Mouse (Mus musculus): ENCODE data around the gene Fam166b. TPM values are rescaled to one million over a fixed set of nuclear protein-coding genes. Genes with fewer than 3 reads are reported as not detected.

The Fam166b gene
- polyA plus RNA-seq, 1 experiment from 2014 or later = 1.3 TPM

DNA sequence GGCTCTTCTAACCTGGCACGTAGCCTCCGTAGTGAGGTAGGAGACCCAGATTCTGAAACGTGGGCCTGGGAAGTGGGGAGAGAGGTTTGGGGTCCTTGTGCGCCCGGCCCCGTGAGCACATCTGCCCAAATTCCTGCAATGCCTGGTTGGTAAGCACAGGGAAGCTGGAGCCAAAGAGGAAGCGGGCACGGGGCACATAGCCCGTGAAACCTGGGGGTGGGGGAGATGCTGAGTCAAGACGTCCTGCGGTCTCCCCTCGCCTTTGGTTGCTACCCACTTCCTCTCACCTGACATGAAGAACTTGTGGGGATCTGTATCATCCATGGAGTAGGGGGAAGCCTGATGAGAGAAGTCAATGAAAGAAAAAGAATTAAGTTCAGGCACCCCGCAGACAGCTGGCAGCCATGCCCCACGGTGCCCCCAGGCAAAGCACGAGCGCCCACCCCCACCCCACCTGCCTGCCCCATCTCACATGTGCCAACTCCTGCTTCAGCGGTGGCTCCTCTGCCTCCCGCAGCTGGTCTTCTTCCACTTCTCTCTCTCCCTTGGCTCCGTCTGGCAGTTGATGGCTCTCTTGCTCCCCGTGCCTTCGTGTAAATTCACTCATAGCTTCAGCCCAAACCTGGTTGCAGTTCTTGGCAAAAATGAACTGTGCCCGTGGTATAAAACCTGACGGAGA is 1.3 kb downstream of the Fam166b start:
- ATAC-seq (ENCODE audit: low FRiP score) = no peak
- Histone ChIP-seq H3K27me3 (peaks cover 72% of the 10 kb centered on the region), H3K9me3 (replicated peaks) (no peaks in the 10 kb centered on the region), H3K36me3 (peaks cover 43% of the 10 kb centered on the region), H3K27ac (no peak overlapping the region), H3K4me3 (no peak overlapping the region), H3K4me1 (peaks cover 30% of the 10 kb centered on the region), H3K4me2 (replicated peaks) (no peak overlapping the region; the same call in 1 of the 2 replicates), H3K9ac (peak overlapping the region; percentile 41; the same call in 1 of the 2 replicates)
- 24% methylated on average over 23 of the region's 23 CpGs for WGBS

DNA sequence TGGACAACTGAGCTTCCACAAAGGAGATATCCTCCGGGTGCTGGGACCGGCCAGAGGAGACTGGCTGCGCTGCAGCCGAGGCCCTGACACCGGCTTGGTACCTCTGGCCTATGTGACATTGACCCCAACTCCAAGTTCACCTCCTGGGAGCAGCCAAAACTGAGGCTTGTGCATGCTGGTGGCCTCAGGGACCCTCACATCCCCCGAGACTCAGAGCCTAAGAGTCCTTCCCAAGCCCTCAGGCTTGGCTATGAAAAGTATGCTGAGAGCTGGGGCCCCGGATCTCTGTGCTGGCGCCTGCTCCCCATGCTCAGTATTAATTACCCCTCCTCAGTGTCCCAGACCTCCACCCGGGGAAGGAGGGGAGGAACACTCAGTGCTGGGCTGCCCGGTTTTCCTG is 2.4 kb downstream of the Fam166b start:
- peaks cover 54% of the 10 kb centered on the region for H3K36me3 ChIP-seq
- WGBS = 43% methylated on average over 10 of the region's 10 CpGs
- H3K4me1 ChIP-seq = peaks cover 30% of the 10 kb centered on the region
- no peak overlapping the region for H3K4me3 ChIP-seq
- H3K9ac ChIP-seq = no peak overlapping the region
- H3K4me2 ChIP-seq (replicated peaks) = no peak overlapping the region
- ATAC-seq (ENCODE audit: low FRiP score) = no peak
- H3K9me3 ChIP-seq (replicated peaks) = no peaks in the 10 kb centered on the region
- H3K27ac ChIP-seq = no peak overlapping the region
- peaks cover 80% of the 10 kb centered on the region for H3K27me3 ChIP-seq

DNA sequence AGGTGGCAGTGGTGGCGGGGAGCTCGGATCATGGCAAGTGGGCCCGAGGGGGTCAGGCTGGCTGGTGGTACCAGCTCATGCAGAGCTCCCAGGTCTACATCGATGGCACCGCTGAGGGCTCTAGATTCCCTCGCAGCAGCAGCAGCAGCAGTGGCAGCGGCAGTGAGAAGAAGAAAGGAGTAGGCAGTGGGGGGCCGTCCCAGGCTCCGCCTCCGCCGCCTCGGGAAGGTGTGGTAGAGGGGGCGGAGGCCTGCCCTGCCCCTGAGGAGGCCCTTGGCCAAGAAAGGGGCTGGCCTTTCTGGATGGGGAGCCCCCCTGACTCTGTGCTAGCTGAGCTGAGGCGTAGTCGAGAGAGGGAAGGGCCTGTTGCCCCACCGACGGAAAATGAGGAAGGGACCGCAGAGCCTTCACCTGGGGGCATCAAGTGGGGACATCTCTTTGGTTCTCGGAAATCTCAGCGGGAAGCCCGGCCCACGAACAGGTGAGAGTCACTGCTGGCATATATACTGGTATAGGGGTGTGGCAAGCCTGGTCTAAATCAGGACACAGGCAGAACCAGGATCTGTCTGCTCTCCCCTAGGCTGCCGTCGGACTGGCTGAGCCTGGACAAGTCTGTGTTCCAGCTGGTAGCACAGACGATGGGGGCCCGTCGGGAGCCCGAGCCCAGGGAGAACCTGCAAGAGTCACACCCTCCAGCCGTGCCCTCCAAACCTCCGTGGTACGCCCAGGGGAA is 3.1 kb downstream of the Fam166b start:
- H3K4me2 ChIP-seq (replicated peaks) = no peak overlapping the region; the same call in 1 of the 2 replicates
- H3K36me3 ChIP-seq = peaks cover 57% of the 10 kb centered on the region
- 23% methylated on average over 31 of the region's 31 CpGs for WGBS
- no peak for ATAC-seq (ENCODE audit: low FRiP score)
- H3K4me1 ChIP-seq = peaks cover 30% of the 10 kb centered on the region
- no peak overlapping the region for H3K4me3 ChIP-seq
- H3K27me3 ChIP-seq = peaks cover 80% of the 10 kb centered on the region
- peak overlapping the region; percentile 51; the same call in 1 of the 2 replicates for H3K9ac ChIP-seq
- no peak overlapping the region for H3K27ac ChIP-seq
- H3K9me3 ChIP-seq (replicated peaks) = no peaks in the 10 kb centered on the region

DNA sequence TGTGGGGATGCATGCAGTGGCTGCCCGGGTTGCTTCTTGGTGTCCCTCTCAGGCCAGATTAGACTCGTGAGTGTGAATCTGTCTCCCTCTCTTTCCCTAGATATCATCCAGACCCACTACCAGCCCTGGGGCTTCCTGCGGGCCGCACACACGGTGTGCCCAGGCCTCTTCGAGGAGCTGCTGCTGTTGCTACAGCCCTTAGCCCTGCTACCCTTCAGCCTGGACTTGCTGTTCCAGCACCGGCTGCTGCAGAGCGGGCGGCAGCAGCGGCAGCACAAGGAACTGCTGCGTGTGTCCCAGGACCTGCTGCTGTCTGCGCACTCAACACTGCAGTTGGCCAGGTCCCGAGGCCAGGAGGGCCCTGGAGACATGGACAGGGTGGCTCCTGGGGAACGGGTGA is 3.7 kb downstream of the Fam166b start:
- 21% methylated on average over 14 of the region's 14 CpGs for WGBS
- no peak for ATAC-seq (ENCODE audit: low FRiP score)
- Histone ChIP-seq H3K4me2 (replicated peaks) (no peak overlapping the region; the same call in 1 of the 2 replicates), H3K9ac (peak overlapping the region; percentile 51; the same call in 1 of the 2 replicates), H3K36me3 (peaks cover 57% of the 10 kb centered on the region), H3K27me3 (peaks cover 78% of the 10 kb centered on the region), H3K27ac (no peak overlapping the region), H3K4me1 (peaks cover 31% of the 10 kb centered on the region), H3K4me3 (no peak overlapping the region), H3K9me3 (replicated peaks) (no peaks in the 10 kb centered on the region)

DNA sequence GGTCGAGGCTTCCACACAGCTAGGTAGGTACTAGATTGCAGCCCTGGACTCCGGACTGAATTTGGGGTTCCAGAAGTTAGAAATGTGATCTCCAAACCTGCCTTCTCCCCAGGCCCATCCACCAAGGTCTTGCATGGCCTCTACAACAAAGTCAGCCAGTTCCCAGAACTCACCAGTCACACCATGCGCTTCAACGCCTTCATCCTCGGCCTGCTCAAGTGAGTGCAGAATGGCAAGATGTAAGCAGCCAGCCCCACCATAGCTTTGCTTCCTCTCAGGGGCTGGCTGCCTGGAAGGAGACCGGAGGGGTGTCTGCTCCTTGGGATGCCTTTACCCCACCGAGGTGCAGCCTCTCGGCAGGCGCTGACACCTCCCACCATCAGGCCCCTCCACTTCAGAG is 4.9 kb downstream of the Fam166b start:
- Histone ChIP-seq H3K27ac (no peak overlapping the region), H3K4me3 (no peak overlapping the region), H3K4me1 (peaks cover 35% of the 10 kb centered on the region), H3K27me3 (peaks cover 72% of the 10 kb centered on the region), H3K9me3 (replicated peaks) (no peaks in the 10 kb centered on the region), H3K36me3 (peaks cover 64% of the 10 kb centered on the region), H3K4me2 (replicated peaks) (no peak overlapping the region), H3K9ac (no peak overlapping the region)
- no peak for ATAC-seq (ENCODE audit: low FRiP score)
- WGBS = 81% methylated on average over 9 of the region's 9 CpGs

DNA sequence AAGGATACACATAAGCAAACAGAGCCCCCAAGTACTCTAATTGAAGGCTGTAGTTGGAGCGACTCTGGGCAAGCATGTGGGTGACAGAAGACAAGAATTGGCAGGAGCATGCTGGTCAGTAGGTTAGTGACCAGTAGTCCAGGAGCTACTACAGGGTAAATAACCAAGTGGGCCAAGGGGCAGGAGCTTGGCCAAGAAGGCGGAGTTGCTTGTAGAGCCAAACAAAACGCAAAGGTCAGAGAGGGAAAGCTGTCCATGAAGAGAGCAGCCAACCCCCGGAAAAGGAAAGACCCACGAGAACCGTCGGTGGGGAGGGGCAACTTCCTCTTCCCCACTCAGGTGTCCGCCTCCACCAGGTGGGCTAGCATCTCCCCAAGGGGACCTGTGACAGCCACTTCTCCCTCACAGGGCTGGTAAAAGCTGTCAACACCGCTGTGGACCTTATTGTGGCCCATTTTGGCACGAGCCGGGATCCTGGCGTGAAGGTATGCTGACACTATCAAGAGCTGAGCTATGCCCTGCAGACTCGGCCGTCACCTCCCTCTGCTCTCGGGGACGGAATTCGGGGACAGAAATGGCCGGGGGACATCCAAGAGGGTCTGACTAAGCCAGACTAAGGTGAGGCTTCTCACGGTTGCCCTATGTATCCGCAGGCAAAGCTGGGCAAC is 5.5 kb downstream of the Fam166b start:
- H3K4me2 ChIP-seq (replicated peaks) = no peak overlapping the region
- peaks cover 65% of the 10 kb centered on the region for H3K27me3 ChIP-seq
- no peak overlapping the region for H3K9ac ChIP-seq
- ATAC-seq (ENCODE audit: low FRiP score) = no peak
- H3K4me3 ChIP-seq = no peak overlapping the region
- no peak overlapping the region for H3K27ac ChIP-seq
- 93% methylated on average over 20 of the region's 20 CpGs for WGBS
- peaks cover 69% of the 10 kb centered on the region for H3K36me3 ChIP-seq
- peaks cover 32% of the 10 kb centered on the region for H3K4me1 ChIP-seq
- no peaks in the 10 kb centered on the region for H3K9me3 ChIP-seq (replicated peaks)

DNA sequence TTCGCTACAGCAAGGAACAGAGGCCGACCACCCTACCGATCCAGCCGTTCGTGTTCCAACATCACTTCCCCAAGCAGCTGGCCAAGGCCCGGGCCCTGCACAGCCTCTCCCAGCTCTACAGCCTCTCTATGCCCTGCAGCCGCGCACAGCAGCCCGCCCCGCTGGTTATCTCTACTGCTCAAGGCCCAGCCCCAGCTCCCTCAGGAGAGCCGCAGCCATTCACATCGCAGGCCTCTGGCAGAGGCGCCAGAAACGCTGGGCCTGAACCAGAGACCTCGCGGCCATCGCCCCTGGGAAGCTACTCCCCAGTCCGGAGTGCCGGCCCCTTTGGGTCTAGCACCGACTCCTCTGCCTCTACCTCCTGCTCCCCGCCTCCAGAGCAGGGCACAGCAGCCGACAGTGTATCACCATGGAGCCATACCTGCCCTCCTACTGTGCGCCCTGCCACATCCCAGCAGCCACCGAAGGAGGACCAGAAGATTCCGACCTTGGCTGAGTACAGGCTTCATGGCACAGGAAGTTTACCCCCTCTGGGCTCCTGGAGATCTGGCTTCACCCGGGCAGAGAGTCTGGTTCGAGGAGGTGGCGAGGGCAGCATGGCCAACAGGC is 7.2 kb downstream of the Fam166b start:
- Histone ChIP-seq H3K4me2 (replicated peaks) (no peak overlapping the region), H3K4me1 (peaks cover 18% of the 10 kb centered on the region; the same call in 1 of the 2 replicates), H3K27me3 (peaks cover 48% of the 10 kb centered on the region), H3K4me3 (no peak overlapping the region), H3K27ac (no peak overlapping the region), H3K9ac (no peak overlapping the region), H3K9me3 (replicated peaks) (no peaks in the 10 kb centered on the region), H3K36me3 (peaks cover 74% of the 10 kb centered on the region)
- 75% methylated on average over 28 of the region's 28 CpGs for WGBS
- ATAC-seq (ENCODE audit: low FRiP score) = no peak

DNA sequence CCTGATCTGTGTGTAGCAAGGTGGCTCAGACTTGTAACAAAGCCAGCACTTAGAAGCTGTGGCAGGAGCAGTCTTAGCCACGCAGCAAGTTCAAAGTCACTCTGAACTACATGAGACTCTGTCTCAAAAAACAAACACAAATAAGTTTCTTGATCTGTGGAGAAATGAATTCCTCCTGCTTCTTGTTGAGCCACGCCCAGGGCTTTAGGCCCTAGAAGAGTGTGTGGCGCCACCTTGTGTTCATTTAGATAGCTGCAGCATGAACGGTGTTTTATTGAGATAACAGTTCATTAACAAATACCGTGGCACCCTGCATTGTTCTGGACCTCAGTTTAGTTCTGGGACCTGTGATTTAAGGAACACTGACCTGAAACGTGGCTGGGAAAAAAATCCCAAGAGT is 8.6 kb downstream of the Fam166b start:
- 8% methylated on average over 6 of the region's 6 CpGs for WGBS
- 0 out of 2 replicates have a peak, but pooled peaks have one; percentile 26 for ATAC-seq (ENCODE audit: low FRiP score)
- H3K4me2 ChIP-seq (replicated peaks) = no peak overlapping the region
- H3K27ac ChIP-seq = no peak overlapping the region
- no peak overlapping the region for H3K9ac ChIP-seq
- peaks cover 34% of the 10 kb centered on the region for H3K27me3 ChIP-seq
- peaks cover 75% of the 10 kb centered on the region for H3K36me3 ChIP-seq
- H3K4me3 ChIP-seq = no peak overlapping the region
- H3K4me1 ChIP-seq = peaks cover 13% of the 10 kb centered on the region; the same call in 1 of the 2 replicates
- H3K9me3 ChIP-seq (replicated peaks) = no peaks in the 10 kb centered on the region

DNA sequence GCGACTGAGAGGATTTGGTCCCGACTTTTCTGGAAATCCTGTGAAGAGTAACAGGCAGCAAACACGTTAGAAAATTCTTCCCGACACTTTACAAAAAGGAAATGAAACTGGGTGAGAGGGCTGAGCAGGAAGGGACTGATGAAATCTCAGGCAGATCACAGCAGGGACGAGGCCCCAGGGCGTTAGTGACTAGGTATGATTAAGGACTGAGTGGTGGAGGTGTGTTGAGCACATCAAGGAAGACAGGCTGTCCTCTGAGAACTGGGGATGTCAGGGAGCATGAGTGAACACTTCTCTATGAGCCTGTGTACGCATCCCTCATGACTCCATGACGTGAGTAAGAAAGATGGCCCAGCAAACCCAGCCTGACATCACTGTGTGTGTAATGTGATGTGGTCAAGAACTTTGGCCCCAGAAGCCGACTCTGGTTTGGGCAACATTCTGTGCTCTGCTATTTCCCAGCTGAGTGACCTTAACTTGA is 9.1 kb downstream of the Fam166b start:
- ATAC-seq (ENCODE audit: low FRiP score) = no peak
- WGBS = 70% methylated on average over 9 of the region's 9 CpGs
- Histone ChIP-seq H3K9me3 (replicated peaks) (no peaks in the 10 kb centered on the region), H3K27ac (no peak overlapping the region), H3K4me2 (replicated peaks) (no peak overlapping the region), H3K27me3 (peaks cover 29% of the 10 kb centered on the region), H3K9ac (no peak overlapping the region), H3K4me3 (no peak overlapping the region), H3K36me3 (peaks cover 75% of the 10 kb centered on the region), H3K4me1 (peaks cover 9% of the 10 kb centered on the region; the same call in 1 of the 2 replicates)

DNA sequence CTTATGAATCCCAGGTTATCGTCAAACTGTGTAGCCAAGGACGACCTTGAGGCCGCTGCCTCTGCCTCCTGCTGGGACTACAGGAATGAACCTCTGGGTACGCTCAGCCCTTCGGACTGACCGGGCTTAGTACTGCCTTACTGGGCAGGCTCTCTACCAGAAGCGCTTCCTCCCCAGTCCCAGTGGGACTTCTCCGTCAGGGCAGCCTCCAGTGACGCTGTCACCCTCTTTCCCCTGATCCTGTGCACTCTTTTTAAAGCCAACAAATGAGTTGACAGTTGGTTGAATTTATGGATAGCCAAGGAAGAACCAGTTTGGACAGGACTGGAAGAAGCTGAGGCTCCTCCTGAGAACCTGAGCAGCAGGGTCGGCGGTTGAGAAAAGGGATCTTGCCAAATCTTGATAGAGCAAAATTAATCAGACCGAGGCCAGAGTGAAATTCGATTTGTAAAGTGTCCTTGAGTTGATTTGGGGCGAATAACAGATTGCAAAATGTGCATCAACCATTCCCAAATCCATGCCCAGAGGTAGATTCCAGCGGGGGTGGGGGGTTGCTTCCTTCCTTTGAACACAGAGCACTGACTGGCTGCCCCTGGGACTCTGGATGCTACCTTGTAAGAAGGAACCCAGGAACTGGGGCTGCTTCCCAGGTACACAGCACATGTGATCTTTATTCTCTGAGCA is 9.8 kb downstream of the Fam166b start:
- 55% methylated on average over 15 of the region's 15 CpGs for WGBS
- H3K4me3 ChIP-seq = no peak overlapping the region
- H3K9ac ChIP-seq = no peak overlapping the region
- ATAC-seq (ENCODE audit: low FRiP score) = no peak
- peaks cover 9% of the 10 kb centered on the region; the same call in 1 of the 2 replicates for H3K4me1 ChIP-seq
- no peak overlapping the region for H3K27ac ChIP-seq
- H3K9me3 ChIP-seq (replicated peaks) = no peaks in the 10 kb centered on the region
- peaks cover 22% of the 10 kb centered on the region for H3K27me3 ChIP-seq
- peaks cover 72% of the 10 kb centered on the region for H3K36me3 ChIP-seq
- no peak overlapping the region for H3K4me2 ChIP-seq (replicated peaks)

DNA sequence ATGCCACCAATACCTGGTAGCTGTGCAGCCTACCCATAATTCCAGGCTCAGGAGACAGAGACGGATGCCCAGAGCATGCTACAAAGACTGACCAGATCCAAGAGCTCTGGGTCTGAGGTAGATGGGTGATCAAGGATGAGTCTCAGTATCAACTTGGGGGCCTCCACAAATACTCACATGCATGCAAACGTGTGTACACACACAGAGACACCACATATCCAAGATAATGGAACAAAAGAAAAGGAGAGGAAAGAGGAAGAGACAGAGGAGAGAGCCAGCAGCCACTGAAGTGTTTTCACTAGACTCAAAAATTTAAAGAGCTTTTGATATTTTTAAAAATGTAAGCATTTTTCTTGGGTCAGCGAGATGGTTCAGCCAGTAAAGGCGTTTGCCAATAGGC is 10.5 kb downstream of the Fam166b start:
- Histone ChIP-seq H3K27me3 (peaks cover 16% of the 10 kb centered on the region), H3K9me3 (replicated peaks) (no peaks in the 10 kb centered on the region), H3K4me3 (no peak overlapping the region), H3K4me2 (replicated peaks) (no peak overlapping the region), H3K27ac (no peak overlapping the region), H3K4me1 (peaks cover 10% of the 10 kb centered on the region; the same call in 1 of the 2 replicates), H3K9ac (no peak overlapping the region), H3K36me3 (peaks cover 66% of the 10 kb centered on the region)
- WGBS = 70% methylated on average over 4 of the region's 4 CpGs
- ATAC-seq (ENCODE audit: low FRiP score) = no peak

All from hindbrain, embryonic 12.5 days (tissue).